Comparison of ENCODE assay signal across 21 mouse cellular contexts in genomic region chr13:47860316-47860715, GRCm38 (mm10).
DNase-seq lines count a peak whose midpoint lies in the region; ATAC-seq and TF ChIP-seq lines count a peak whose summit lies in the region.
"Had no signal": no experiment of that assay in that cellular context is flagged by ENCODE, and none has a peak within 500 bp of the region (broad histone marks: within the 10 kb centered on the region; RNA-seq: fewer than 3 reads in every experiment).

No protein-coding gene starts in this region.

- TF ChIP-seq EP300 in lung, postnatal 0 days (IDR thresholded peaks at IDR 0.05): no peak

- no peak overlapping the region for H3K4me3 ChIP-seq in kidney, adult 2 months (ENCODE audit: insufficient read depth, low read depth, low read length)
- H3K4me3 ChIP-seq in kidney, embryonic 14.5 days (ENCODE audit: low read length): no peak overlapping the region
- H3K4me3 ChIP-seq in lung, postnatal 0 days (ENCODE audit: low read depth, low read length): no peak overlapping the region
- H3K4me3 ChIP-seq: erythroblast, embryonic 14.5 days; heart, adult 2 months; heart, embryonic 15.5 days; limb, embryonic 12.5 days had no signal

- H3K27me3 ChIP-seq in kidney, adult 2 months (replicated peaks; ENCODE audit: control insufficient read depth, insufficient read depth, low read length): no peaks in the 10 kb centered on the region
- H3K27me3 ChIP-seq in kidney, embryonic 14.5 days (ENCODE audit: control insufficient read depth, insufficient read depth, low read length): no peaks in the 10 kb centered on the region
- H3K27me3 ChIP-seq in lung, postnatal 0 days (replicated peaks; ENCODE audit: insufficient read depth, low read length): no peaks in the 10 kb centered on the region
- H3K27me3 ChIP-seq: heart, embryonic 15.5 days; limb, embryonic 12.5 days had no signal

- H3K36me3 ChIP-seq in kidney, adult 2 months (ENCODE audit: control insufficient read depth, insufficient read depth, low read length): no peaks in the 10 kb centered on the region
- H3K36me3 ChIP-seq in kidney, embryonic 14.5 days (ENCODE audit: control insufficient read depth, insufficient read depth, low read length): no peaks in the 10 kb centered on the region
- H3K36me3 ChIP-seq in lung, postnatal 0 days (ENCODE audit: insufficient read depth, low read length): no peaks in the 10 kb centered on the region
- H3K36me3 ChIP-seq: G1E; heart, embryonic 15.5 days; limb, embryonic 12.5 days had no signal

- ATAC-seq in kidney, embryonic 14.5 days (ENCODE audit: low FRiP score, low TSS enrichment): no peak
- no peak for ATAC-seq in lung, postnatal 0 days
- no peak for ATAC-seq in monocyte, adult 5-6 weeks (replicated peaks; ENCODE audit: insufficient number of reproducible peaks, low FRiP score, low TSS enrichment, poor library complexity, severe bottlenecking)
- ATAC-seq: CD4-positive, CD25-positive, alpha-beta regulatory T cell, adult 4 months; intestine, postnatal 0 days had no signal

- no peaks in the 10 kb centered on the region for H3K9me3 ChIP-seq in kidney, embryonic 14.5 days (ENCODE audit: control insufficient read depth, low read length)
- no peaks in the 10 kb centered on the region for H3K9me3 ChIP-seq in lung, postnatal 0 days (ENCODE audit: low read length)
- H3K9me3 ChIP-seq: heart, embryonic 15.5 days; limb, embryonic 12.5 days had no signal

- H3K27ac ChIP-seq in kidney, adult 2 months (ENCODE audit: insufficient read depth, low read depth, low read length): no peak overlapping the region
- H3K27ac ChIP-seq in kidney, embryonic 14.5 days (ENCODE audit: low read depth, low read length): no peak overlapping the region
- no peak overlapping the region for H3K27ac ChIP-seq in lung, postnatal 0 days (ENCODE audit: low read length)
- H3K27ac ChIP-seq: heart, adult 2 months; heart, embryonic 15.5 days; limb, embryonic 12.5 days; liver, embryonic 14.5 days; stomach, postnatal 0 days had no signal

- TF ChIP-seq CTCF in kidney, adult 2 months (conservative IDR thresholded peaks at IDR 0.05; ENCODE audit: insufficient read depth, insufficient read length, low read depth, low read length): no peak
- TF ChIP-seq CTCF in lung, postnatal 0 days (IDR thresholded peaks at IDR 0.05): no peak
- no peak for TF ChIP-seq CTCF in brain, embryonic 14.5 days (IDR thresholded peaks at IDR 0.05; ENCODE audit: borderline replicate concordance, extremely low read depth, insufficient read depth, insufficient read length)

- no peak overlapping the region for H3K4me2 ChIP-seq in kidney, embryonic 14.5 days (replicated peaks; ENCODE audit: low read depth, low read length)
- H3K4me2 ChIP-seq in lung, postnatal 0 days (replicated peaks; ENCODE audit: low read depth, low read length): no peak overlapping the region
- H3K4me2 ChIP-seq: heart, embryonic 15.5 days; limb, embryonic 12.5 days had no signal

- H3K4me1 ChIP-seq in kidney, adult 2 months (ENCODE audit: control insufficient read depth, insufficient read depth, low read length): peaks cover 3% of the 10 kb centered on the region; the same call in 1 of the 2 replicates
- peaks cover 11% of the 10 kb centered on the region; the same call in 1 of the 2 replicates for H3K4me1 ChIP-seq in kidney, embryonic 14.5 days (ENCODE audit: control insufficient read depth, insufficient read depth, low read length)
- H3K4me1 ChIP-seq in lung, postnatal 0 days (ENCODE audit: insufficient read depth, low read depth, low read length): no peaks in the 10 kb centered on the region

- WGBS in kidney, adult 2 months: 55% methylated on average over 8 of the region's 8 CpGs
- WGBS in kidney, embryonic 14.5 days: 60% methylated on average over 8 of the region's 8 CpGs
- 53% methylated on average over 8 of the region's 8 CpGs for WGBS in lung, postnatal 0 days

- H3K9ac ChIP-seq in kidney, embryonic 14.5 days (ENCODE audit: low read depth, low read length): no peak overlapping the region
- no peak overlapping the region for H3K9ac ChIP-seq in lung, postnatal 0 days (replicated peaks; ENCODE audit: low read depth)
- H3K9ac ChIP-seq: heart, embryonic 15.5 days; limb, embryonic 12.5 days; liver, embryonic 14.5 days had no signal

- TF ChIP-seq POLR2A in kidney, adult 2 months (IDR thresholded peaks at IDR 0.05; ENCODE audit: low read depth, low read length): no peak
- TF ChIP-seq POLR2A in brain, embryonic 14.5 days (IDR thresholded peaks at IDR 0.05; ENCODE audit: borderline replicate concordance, extremely low read depth, insufficient read depth, insufficient read length, poor library complexity, severe bottlenecking): no peak

- peak; percentile 36 to 45 for DNase-seq in cerebellum, postnatal 10 days
- DNase-seq in cerebellum, postnatal 25 days: no peak
- DNase-seq in kidney, adult 2 months: peak; percentile 8
- peak; percentile 5 for DNase-seq in lung, postnatal 10 days
- no peak for DNase-seq in lung, postnatal 0 days (ENCODE audit: low spot score)
- DNase-seq in brain, embryonic 14.5 days (ENCODE audit: low read depth): peak; percentile 87
- DNase-seq: cerebellum, postnatal 14 days; gastrocnemius, postnatal 14 days; heart, adult 2 months; lung, postnatal 14 days; right cerebral cortex, postnatal 25 days had no signal

Comparison
In these comparisons a context has a peak if more than half of its experiments do, and no peak if none do; other contexts are left out.
1. DNase-seq: peak in cerebellum, postnatal 10 days (2 of 2), kidney, adult 2 months (single experiment), lung, postnatal 10 days (single experiment) and brain, embryonic 14.5 days (single experiment); none in cerebellum, postnatal 25 days (0 of 2) and lung, postnatal 0 days (single experiment).